Mouse (Mus musculus) fat pad, adult 2 months (tissue): ENCODE results near the gene Fgfr1op.

Experiments used
- DNase-seq: peaks from one replicate; pipeline ENCODE4 v3.0.0-alpha.2; 2011; ENCODE audit warnings: low read depth, low spot score; ENCODE audit errors: extremely low read depth

The Fgfr1op gene

GRCm38 (mm10) chr17:8224072-8224471 is 58.8 kb downstream of the Fgfr1op start:
- no peak for DNase-seq

- no peak for DNase-seq
Observed at GRCm38 (mm10) chr17:8225166-8225565, 59.9 kb downstream of the Fgfr1op start.

- DNase-seq: no peak
Observed at GRCm38 (mm10) chr17:8225746-8226145, 60.4 kb downstream of the Fgfr1op start.

- no peak for DNase-seq
Observed at GRCm38 (mm10) chr17:8228622-8229021, 63.3 kb downstream of the Fgfr1op start.

- no peak for DNase-seq
Observed at GRCm38 (mm10) chr17:8229607-8230006, 64.3 kb downstream of the Fgfr1op start.

- no peak for DNase-seq
Observed at GRCm38 (mm10) chr17:8232089-8232488, 66.8 kb downstream of the Fgfr1op start.

GRCm38 (mm10) chr17:8233618-8234214 is 68.4 kb downstream of the Fgfr1op start:
- DNase-seq: no peak

- DNase-seq: no peak
Observed at GRCm38 (mm10) chr17:8234537-8234936, 69.2 kb downstream of the Fgfr1op start.

- no peak for DNase-seq
Observed at GRCm38 (mm10) chr17:8235743-8236142, 70.4 kb downstream of the Fgfr1op start, which contains the start of gene Ccr6. Gene Ccr6 (plus strand): TSS chr17:8236043.

GRCm38 (mm10) chr17:8238012-8238710 is 72.9 kb downstream of the Fgfr1op start:
- no peak for DNase-seq

- DNase-seq: no peak
Observed at GRCm38 (mm10) chr17:8239561-8239960, 74.3 kb downstream of the Fgfr1op start.

- no peak for DNase-seq
Observed at GRCm38 (mm10) chr17:8240517-8240916, 75.2 kb downstream of the Fgfr1op start.

- DNase-seq: no peak
Observed at GRCm38 (mm10) chr17:8241645-8242044, 76.3 kb downstream of the Fgfr1op start.

- no peak for DNase-seq
Observed at GRCm38 (mm10) chr17:8242186-8242585, 76.9 kb downstream of the Fgfr1op start.

- no peak for DNase-seq
Observed at GRCm38 (mm10) chr17:8244124-8244523, 78.8 kb downstream of the Fgfr1op start.

GRCm38 (mm10) chr17:8246102-8246754 is 80.9 kb downstream of the Fgfr1op start:
- DNase-seq: no peak
